Mouse (Mus musculus) Muller cell, postnatal 12 days (primary cell): Measurements from ENCODE around the gene Trim16.
A peak's percentile ranks its signal among the peaks of the same experiment; 100 is the strongest.

Source experiments
- DNase-seq: peaks from one replicate; pipeline ENCODE4 v3.0.0-alpha.2; 2015; ENCODE audit errors: inconsistent ontology term

Trim16 gene

GRCm38 (mm10) chr11:62820059-62820541 is at the start of gene Trim16:
TSS of gene Trim16 (plus strand) at chr11:62820231.
- DNase-seq = peak; percentile 91

GRCm38 (mm10) chr11:62776510-62776909 is 43.5 kb upstream of the Trim16 start:
- no peak for DNase-seq

- peak; percentile 89 for DNase-seq
These were observed 31.0 kb upstream of the Trim16 start, which contains the start of gene Zfp286 for GRCm38 (mm10) chr11:62788935-62789616. TSS of gene Zfp286 (minus strand) at chr11:62789462.

- peak; percentile 5 for DNase-seq
These were observed 30.5 kb upstream of the Trim16 start for GRCm38 (mm10) chr11:62789617-62789936.

- DNase-seq = no peak
These were observed 15.9 kb upstream of the Trim16 start for GRCm38 (mm10) chr11:62804119-62804518.

- DNase-seq = no peak
These were observed 12.1 kb upstream of the Trim16 start for GRCm38 (mm10) chr11:62807965-62808364.

- DNase-seq = no peak
These were observed 10.8 kb upstream of the Trim16 start for GRCm38 (mm10) chr11:62809201-62809600.

GRCm38 (mm10) chr11:62812268-62812667 is 7.8 kb upstream of the Trim16 start:
- no peak for DNase-seq

GRCm38 (mm10) chr11:62813497-62813896 is 6.5 kb upstream of the Trim16 start:
- no peak for DNase-seq

- no peak for DNase-seq
These were observed 5.9 kb upstream of the Trim16 start for GRCm38 (mm10) chr11:62813970-62814624.

GRCm38 (mm10) chr11:62814625-62815024 is 5.4 kb upstream of the Trim16 start:
- no peak for DNase-seq

GRCm38 (mm10) chr11:62815438-62815837 is 4.6 kb upstream of the Trim16 start:
- no peak for DNase-seq

GRCm38 (mm10) chr11:62816591-62816990 is 3.4 kb upstream of the Trim16 start:
- DNase-seq = no peak

- no peak for DNase-seq
These were observed 858 bp upstream of the Trim16 start for GRCm38 (mm10) chr11:62819059-62819686.

GRCm38 (mm10) chr11:62820661-62821437 is 818 bp downstream of the Trim16 start:
- DNase-seq = peak; percentile 84

- DNase-seq = no peak
These were observed 1.9 kb downstream of the Trim16 start for GRCm38 (mm10) chr11:62821893-62822292.

- DNase-seq = no peak
These were observed 4.2 kb downstream of the Trim16 start for GRCm38 (mm10) chr11:62824211-62824610.

- no peak for DNase-seq
These were observed 5.4 kb downstream of the Trim16 start for GRCm38 (mm10) chr11:62825222-62826105.

GRCm38 (mm10) chr11:62826106-62826733 is 6.2 kb downstream of the Trim16 start:
- DNase-seq = no peak

- DNase-seq = no peak
These were observed 7.1 kb downstream of the Trim16 start for GRCm38 (mm10) chr11:62827135-62827534.

GRCm38 (mm10) chr11:62827911-62828310 is 7.9 kb downstream of the Trim16 start:
- DNase-seq = no peak
